Mouse (Mus musculus): ENCODE measurements around the gene Aff1. TPM values are rescaled to one million over a fixed set of nuclear protein-coding genes. Genes with fewer than 3 reads are reported as not detected.

Aff1 gene
- polyA plus RNA-seq, 1 experiment from 2014 or later = 8.0 TPM

- ATAC-seq (ENCODE audit: low read depth) (no peak), DNase-seq (no peak)
- no peak overlapping the region for H3K4me2 ChIP-seq
- no peak overlapping the region for H3K4me3 ChIP-seq (replicated peaks)
- peaks cover 13% of the 10 kb centered on the region for H3K4me1 ChIP-seq (replicated peaks)
- H3K9me3 ChIP-seq (replicated peaks) = no peaks in the 10 kb centered on the region
- WGBS (ENCODE audit: insufficient replicate concordance) = 52% methylated on average over 8 of the region's 8 CpGs
- H3K27me3 ChIP-seq = peaks cover 16% of the 10 kb centered on the region; the same call in 1 of the 2 replicates
- no peaks in the 10 kb centered on the region for H3K36me3 ChIP-seq
- peak overlapping the region; percentile 27; the same call in 1 of the 2 replicates for H3K27ac ChIP-seq
- no peak overlapping the region for H3K9ac ChIP-seq
Measured at GRCm38 (mm10) chr5:103726281-103726938, 34.2 kb downstream of the Aff1 start.

GRCm38 (mm10) chr5:103727777-103728395 lies 35.7 kb downstream of the Aff1 start:
- ATAC-seq (ENCODE audit: low read depth) = no peak
- Histone ChIP-seq H3K4me1 (replicated peaks) (peaks cover 16% of the 10 kb centered on the region), H3K4me2 (no peak overlapping the region), H3K27ac (no peak overlapping the region), H3K27me3 (peaks cover 16% of the 10 kb centered on the region; the same call in 1 of the 2 replicates), H3K9ac (no peak overlapping the region), H3K36me3 (no peaks in the 10 kb centered on the region), H3K9me3 (replicated peaks) (no peaks in the 10 kb centered on the region), H3K4me3 (replicated peaks) (no peak overlapping the region)
- 76% methylated on average over 4 of the region's 4 CpGs for WGBS (ENCODE audit: insufficient replicate concordance)
- DNase-seq = no peak

GRCm38 (mm10) chr5:103729225-103729624 lies 37.1 kb downstream of the Aff1 start:
- H3K4me1 ChIP-seq (replicated peaks) = peaks cover 19% of the 10 kb centered on the region
- no peak for ATAC-seq (ENCODE audit: low read depth)
- H3K4me3 ChIP-seq (replicated peaks) = no peak overlapping the region
- no peaks in the 10 kb centered on the region for H3K9me3 ChIP-seq (replicated peaks)
- H3K27me3 ChIP-seq = peaks cover 5% of the 10 kb centered on the region; the same call in 1 of the 2 replicates
- WGBS (ENCODE audit: insufficient replicate concordance) = 73% methylated on average over 1 of the region's 1 CpGs
- 0 out of 2 replicates have a peak overlapping the region, but pooled peaks have one; percentile 9 for H3K27ac ChIP-seq
- no peak overlapping the region for H3K9ac ChIP-seq
- no peaks in the 10 kb centered on the region for H3K36me3 ChIP-seq
- no peak for DNase-seq
- no peak overlapping the region for H3K4me2 ChIP-seq

GRCm38 (mm10) chr5:103730142-103730541 lies 38.0 kb downstream of the Aff1 start:
- Histone ChIP-seq H3K27me3 (0 out of 2 replicates have a peak, but pooled peaks cover 3% of the 10 kb centered on the region), H3K4me2 (no peak overlapping the region), H3K4me1 (replicated peaks) (peaks cover 28% of the 10 kb centered on the region), H3K9me3 (replicated peaks) (no peaks in the 10 kb centered on the region), H3K4me3 (replicated peaks) (no peak overlapping the region), H3K27ac (no peak overlapping the region), H3K9ac (no peak overlapping the region), H3K36me3 (no peaks in the 10 kb centered on the region)
- DNase-seq (no peak), ATAC-seq (ENCODE audit: low read depth) (no peak)
- 84% methylated on average over 1 of the region's 1 CpGs for WGBS (ENCODE audit: insufficient replicate concordance)

GRCm38 (mm10) chr5:103730727-103731126 lies 38.6 kb downstream of the Aff1 start:
- ATAC-seq (ENCODE audit: low read depth) (no peak), DNase-seq (no peak)

GRCm38 (mm10) chr5:103732581-103732980 lies 40.4 kb downstream of the Aff1 start:
- WGBS (ENCODE audit: insufficient replicate concordance) = 61% methylated on average over 4 of the region's 4 CpGs
- no peak for ATAC-seq (ENCODE audit: low read depth)
- Histone ChIP-seq H3K9me3 (replicated peaks) (no peaks in the 10 kb centered on the region), H3K36me3 (no peaks in the 10 kb centered on the region), H3K27ac (no peak overlapping the region), H3K4me1 (replicated peaks) (peaks cover 48% of the 10 kb centered on the region), H3K9ac (no peak overlapping the region), H3K27me3 (0 out of 2 replicates have a peak, but pooled peaks cover 3% of the 10 kb centered on the region), H3K4me3 (replicated peaks) (no peak overlapping the region), H3K4me2 (no peak overlapping the region)
- no peak for DNase-seq

More at GRCm38 (mm10) chr5:103730727-103731126, 38.6 kb downstream of the Aff1 start:
- no peak overlapping the region for H3K27ac ChIP-seq
- H3K4me2 ChIP-seq = no peak overlapping the region
- H3K36me3 ChIP-seq = no peaks in the 10 kb centered on the region
- no peaks in the 10 kb centered on the region for H3K9me3 ChIP-seq (replicated peaks)
- H3K9ac ChIP-seq = no peak overlapping the region
- no peak overlapping the region for H3K4me3 ChIP-seq (replicated peaks)
- H3K4me1 ChIP-seq (replicated peaks) = peaks cover 34% of the 10 kb centered on the region
- 58% methylated on average over 3 of the region's 3 CpGs for WGBS (ENCODE audit: insufficient replicate concordance)
- 0 out of 2 replicates have a peak, but pooled peaks cover 4% of the 10 kb centered on the region for H3K27me3 ChIP-seq

GRCm38 (mm10) chr5:103735411-103736112 lies 43.4 kb downstream of the Aff1 start:
- no peak for ATAC-seq (ENCODE audit: low read depth)
- H3K27ac ChIP-seq = peak overlapping the region; percentile 99

GRCm38 (mm10) chr5:103736553-103737207 lies 44.5 kb downstream of the Aff1 start:
- H3K4me1 ChIP-seq (replicated peaks) = peaks cover 78% of the 10 kb centered on the region
- peak overlapping the region; percentile 18 for H3K4me3 ChIP-seq (replicated peaks)

More at GRCm38 (mm10) chr5:103735411-103736112, 43.4 kb downstream of the Aff1 start:
- H3K4me3 ChIP-seq (replicated peaks) = no peak overlapping the region
- peak overlapping the region; percentile 31; the same call in 1 of the 2 replicates for H3K9ac ChIP-seq
- peaks cover 78% of the 10 kb centered on the region for H3K4me1 ChIP-seq (replicated peaks)
- H3K9me3 ChIP-seq (replicated peaks) = no peaks in the 10 kb centered on the region
- no peak overlapping the region for H3K4me2 ChIP-seq
- DNase-seq = no peak
- H3K36me3 ChIP-seq = no peaks in the 10 kb centered on the region
- H3K27me3 ChIP-seq = 0 out of 2 replicates have a peak, but pooled peaks cover 3% of the 10 kb centered on the region
- WGBS (ENCODE audit: insufficient replicate concordance) = 44% methylated on average over 5 of the region's 5 CpGs

GRCm38 (mm10) chr5:103737208-103738066 lies 45.3 kb downstream of the Aff1 start:
- DNase-seq (peak; percentile 93), ATAC-seq (ENCODE audit: low read depth) (peak; percentile 89)
- H3K27me3 ChIP-seq = 0 out of 2 replicates have a peak, but pooled peaks cover 3% of the 10 kb centered on the region
- no peaks in the 10 kb centered on the region for H3K9me3 ChIP-seq (replicated peaks)
- H3K9ac ChIP-seq = peak overlapping the region; percentile 72
- H3K27ac ChIP-seq = peak overlapping the region; percentile 99
- 20% methylated on average over 26 of the region's 26 CpGs for WGBS (ENCODE audit: insufficient replicate concordance)
- H3K4me1 ChIP-seq (replicated peaks) = peaks cover 85% of the 10 kb centered on the region
- no peaks in the 10 kb centered on the region for H3K36me3 ChIP-seq
- peak overlapping the region; percentile 71 for H3K4me2 ChIP-seq
- H3K4me3 ChIP-seq (replicated peaks) = peak overlapping the region; percentile 18

More at GRCm38 (mm10) chr5:103736553-103737207, 44.5 kb downstream of the Aff1 start:
- peak overlapping the region; percentile 99 for H3K27ac ChIP-seq
- H3K9ac ChIP-seq = peak overlapping the region; percentile 68
- no peaks in the 10 kb centered on the region for H3K9me3 ChIP-seq (replicated peaks)
- peak overlapping the region; percentile 71 for H3K4me2 ChIP-seq
- DNase-seq = no peak
- WGBS (ENCODE audit: insufficient replicate concordance) = 27% methylated on average over 6 of the region's 6 CpGs
- H3K36me3 ChIP-seq = no peaks in the 10 kb centered on the region
- no peak for ATAC-seq (ENCODE audit: low read depth)
- 0 out of 2 replicates have a peak, but pooled peaks cover 3% of the 10 kb centered on the region for H3K27me3 ChIP-seq

- ATAC-seq (ENCODE audit: low read depth) = no peak
- Histone ChIP-seq H3K4me1 (replicated peaks) (peaks cover 94% of the 10 kb centered on the region), H3K9me3 (replicated peaks) (no peaks in the 10 kb centered on the region), H3K27ac (peak overlapping the region; percentile 99), H3K4me2 (peak overlapping the region; percentile 71), H3K9ac (peak overlapping the region; percentile 72), H3K36me3 (no peaks in the 10 kb centered on the region), H3K4me3 (replicated peaks) (no peak overlapping the region), H3K27me3 (0 out of 2 replicates have a peak, but pooled peaks cover 3% of the 10 kb centered on the region)
- 39% methylated on average over 5 of the region's 5 CpGs for WGBS (ENCODE audit: insufficient replicate concordance)
- no peak for DNase-seq
Measured at GRCm38 (mm10) chr5:103738509-103738908, 46.3 kb downstream of the Aff1 start.
